ENCODE assay signal across 19 mouse cellular contexts in the genomic region with DNA sequence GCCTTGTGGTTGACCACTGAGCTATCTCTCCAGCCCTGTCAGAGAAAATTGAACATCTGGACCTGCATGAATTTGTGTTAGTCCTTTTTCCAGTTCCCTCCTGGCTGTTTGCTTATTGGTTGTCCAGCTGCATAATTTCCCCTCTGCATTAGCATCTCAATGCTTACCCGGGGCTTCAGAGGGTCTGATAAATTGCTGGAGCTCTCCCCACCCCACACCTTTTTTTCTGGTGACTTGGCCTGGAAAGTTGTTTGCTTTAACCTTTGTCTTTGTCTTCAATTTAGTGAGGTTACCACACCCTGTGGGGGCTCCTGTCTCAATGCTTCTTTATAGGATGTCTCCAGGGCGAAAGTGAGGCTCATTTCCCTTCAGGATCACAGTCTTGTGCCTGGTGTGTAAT. TPM values are rescaled to one million over a fixed set of nuclear protein-coding genes. Genes with fewer than 3 reads are reported as not detected.
DNase-seq lines count a peak whose midpoint lies in the region; ATAC-seq lines count a peak whose summit lies in the region.
"Had no signal": no experiment of that assay in that cellular context is flagged by ENCODE, and none has a peak within 500 bp of the region (broad histone marks: within the 10 kb centered on the region; RNA-seq: fewer than 3 reads in every experiment).

No protein-coding gene starts in this region.

- no peak overlapping the region for H3K27ac ChIP-seq in heart, embryonic 13.5 days (replicated peaks)
- no peak overlapping the region for H3K27ac ChIP-seq in midbrain, embryonic 11.5 days (ENCODE audit: low read depth, low read length)
- no peak overlapping the region for H3K27ac ChIP-seq in midbrain, embryonic 16.5 days (ENCODE audit: low read length)
- H3K27ac ChIP-seq: heart, embryonic 15.5 days had no signal

- no peak overlapping the region for H3K4me3 ChIP-seq in heart, embryonic 13.5 days
- H3K4me3 ChIP-seq in midbrain, embryonic 11.5 days (ENCODE audit: low read depth, low read length): no peak overlapping the region
- no peak overlapping the region for H3K4me3 ChIP-seq in midbrain, embryonic 16.5 days (ENCODE audit: low read depth, low read length)
- H3K4me3 ChIP-seq: heart, embryonic 15.5 days had no signal

- ATAC-seq in heart, embryonic 13.5 days (ENCODE audit: extremely low read depth, insufficient number of reproducible peaks, low FRiP score, low TSS enrichment): no peak
- peak; percentile 55; the same call in 1 of the 2 replicates for ATAC-seq in midbrain, embryonic 11.5 days (ENCODE audit: low FRiP score)
- no peak for ATAC-seq in midbrain, embryonic 16.5 days
- no peak for ATAC-seq in erythroblast, adult 5-6 weeks (replicated peaks; ENCODE audit: low FRiP score, poor library complexity, severe bottlenecking)

- H3K9me3 ChIP-seq in heart, embryonic 13.5 days: no peaks in the 10 kb centered on the region; the same call in 1 of the 2 replicates
- H3K9me3 ChIP-seq in midbrain, embryonic 11.5 days (ENCODE audit: control insufficient read depth, low read length): no peaks in the 10 kb centered on the region
- H3K9me3 ChIP-seq in midbrain, embryonic 16.5 days (replicated peaks; ENCODE audit: control insufficient read depth, low read length, poor library complexity, severe bottlenecking): no peaks in the 10 kb centered on the region
- H3K9me3 ChIP-seq: heart, embryonic 15.5 days had no signal

- peak overlapping the region; percentile 19; the same call in 1 of the 2 replicates for H3K9ac ChIP-seq in heart, embryonic 13.5 days
- H3K9ac ChIP-seq in midbrain, embryonic 11.5 days (ENCODE audit: low read length): no peak overlapping the region
- no peak overlapping the region for H3K9ac ChIP-seq in midbrain, embryonic 16.5 days (ENCODE audit: low read depth, low read length)
- H3K9ac ChIP-seq: heart, embryonic 15.5 days; lung, embryonic 14.5 days had no signal

- no peak for DNase-seq in heart, postnatal 25 days (ENCODE audit: low spot score)
- DNase-seq in midbrain, embryonic 11.5 days (ENCODE audit: low spot score, missing footprints): no peak
- peak; percentile 26 for DNase-seq in embryo, embryonic 11 days
- no peak for DNase-seq in lung, postnatal 36 days
- DNase-seq: adrenal gland, postnatal 10 days; B cell, adult 2 months; cerebellum, postnatal 10 days; kidney, adult 2 months; kidney, postnatal 25 days; lung, embryonic 14.5 days; right cerebral cortex, adult 18-20 months; thymus, postnatal 36 days had no signal

- peaks cover 31% of the 10 kb centered on the region for H3K4me1 ChIP-seq in heart, embryonic 13.5 days
- peaks cover 10% of the 10 kb centered on the region for H3K4me1 ChIP-seq in midbrain, embryonic 11.5 days (ENCODE audit: control insufficient read depth, insufficient read depth, low read length)
- peaks cover 6% of the 10 kb centered on the region for H3K4me1 ChIP-seq in midbrain, embryonic 16.5 days (ENCODE audit: control insufficient read depth, insufficient read depth, low read length)

- H3K27me3 ChIP-seq in heart, embryonic 13.5 days (replicated peaks): no peaks in the 10 kb centered on the region
- H3K27me3 ChIP-seq in midbrain, embryonic 11.5 days (ENCODE audit: control insufficient read depth, insufficient read depth, low read length): no peaks in the 10 kb centered on the region
- H3K27me3 ChIP-seq in midbrain, embryonic 16.5 days (ENCODE audit: control insufficient read depth, insufficient read depth, low read depth, low read length): no peaks in the 10 kb centered on the region
- H3K27me3 ChIP-seq: heart, embryonic 15.5 days had no signal

- H3K4me2 ChIP-seq in heart, embryonic 13.5 days: no peak overlapping the region
- no peak overlapping the region for H3K4me2 ChIP-seq in midbrain, embryonic 11.5 days
- H3K4me2 ChIP-seq in midbrain, embryonic 16.5 days (ENCODE audit: low read length): no peak overlapping the region
- H3K4me2 ChIP-seq: heart, embryonic 15.5 days; lung, embryonic 14.5 days had no signal

- H3K36me3 ChIP-seq in heart, embryonic 13.5 days: peaks cover 6% of the 10 kb centered on the region
- no peaks in the 10 kb centered on the region for H3K36me3 ChIP-seq in midbrain, embryonic 11.5 days (ENCODE audit: control insufficient read depth, insufficient read depth, low read length)
- H3K36me3 ChIP-seq in midbrain, embryonic 16.5 days (ENCODE audit: control insufficient read depth, insufficient read depth, low read length): no peaks in the 10 kb centered on the region
- H3K36me3 ChIP-seq: heart, embryonic 15.5 days had no signal

- intact Hi-C loops in heart, postnatal 25 days (cut with DNase I): no loop called here

- 60% methylated on average over 2 of the region's 2 CpGs for WGBS in heart, embryonic 13.5 days
- WGBS in midbrain, embryonic 11.5 days: 15% methylated on average over 2 of the region's 2 CpGs
- WGBS in midbrain, embryonic 16.5 days: 11% methylated on average over 2 of the region's 2 CpGs

RNA-seq across cellular contexts. Expression of gene Dennd2c, which starts 24.8 kb away (rescaled TPM):
- polyA plus RNA-seq in heart, embryonic 13.5 days (2015; fragmentation: Nextera tagmentation; extraction: Ambion mirVana): 3.0 and 3.7 TPM in 2 replicates
- 1 to 10 TPM; 2.0 to 2.5 TPM for total RNA-seq in heart, postnatal 25 days (2021)
- polyA plus RNA-seq in midbrain, embryonic 11.5 days (2014; fragmentation: Nextera tagmentation; extraction: Ambion mirVana): 1.4 and 2.4 TPM in 2 replicates
- 1.2 and 1.5 TPM in 2 replicates for polyA plus RNA-seq in midbrain, embryonic 16.5 days (2015; fragmentation: Nextera tagmentation; extraction: Ambion mirVana)
- total RNA-seq in erythroblast, adult 5-6 weeks (2015; ENCODE audit: low replicate concordance): 141 and 144 TPM in 2 replicates
- total RNA-seq in erythroblast, adult 5-6 weeks (2017; ENCODE audit: low replicate concordance): 178 and 191 TPM in 2 replicates

RNA-seq across cellular contexts. Expression of gene Bcas2, which starts 44.3 kb away (rescaled TPM):
- 121 and 139 TPM in 2 replicates for polyA plus RNA-seq in heart, embryonic 13.5 days (2015; fragmentation: Nextera tagmentation; extraction: Ambion mirVana)
- total RNA-seq in heart, postnatal 25 days (2021): 10 to 100 TPM; 49.4 to 49.6 TPM
- 250 and 276 TPM in 2 replicates for polyA plus RNA-seq in midbrain, embryonic 11.5 days (2014; fragmentation: Nextera tagmentation; extraction: Ambion mirVana)
- polyA plus RNA-seq in midbrain, embryonic 16.5 days (2015; fragmentation: Nextera tagmentation; extraction: Ambion mirVana): 243 and 253 TPM in 2 replicates
- 26.7 and 42.8 TPM in 2 replicates for total RNA-seq in erythroblast, adult 5-6 weeks (2015; ENCODE audit: low replicate concordance)
- 49.1 and 54.4 TPM in 2 replicates for total RNA-seq in erythroblast, adult 5-6 weeks (2017; ENCODE audit: low replicate concordance)

RNA-seq across cellular contexts. Expression of gene Ampd1, which starts 53.4 kb away (rescaled TPM):
- polyA plus RNA-seq in heart, embryonic 13.5 days (2015; fragmentation: Nextera tagmentation; extraction: Ambion mirVana): 0.09 and 0.16 TPM in 2 replicates
- not detected for total RNA-seq in heart, postnatal 25 days (2021)
- polyA plus RNA-seq in midbrain, embryonic 11.5 days (2014; fragmentation: Nextera tagmentation; extraction: Ambion mirVana): 0.19 TPM in 1 of 2 replicates, not detected in the other
- polyA plus RNA-seq in midbrain, embryonic 16.5 days (2015; fragmentation: Nextera tagmentation; extraction: Ambion mirVana): 0.20 TPM in 1 of 2 replicates, not detected in the other
- total RNA-seq in erythroblast, adult 5-6 weeks (2015; ENCODE audit: low replicate concordance): not detected in 2 replicates
- 0.26 TPM in 1 of 2 replicates, not detected in the other for total RNA-seq in erythroblast, adult 5-6 weeks (2017; ENCODE audit: low replicate concordance)
- total RNA-seq: layer of hippocampus, postnatal 10 days; left cerebral cortex, postnatal 25 days had no signal
- polyA plus RNA-seq: embryonic facial prominence, embryonic 11.5 days had no signal
